Mouse (Mus musculus): ENCODE results near the gene Vps37c.

GRCm38 (mm10) chr19:10739916-10740315, 51.4 kb downstream of the Vps37c start:
- TF ChIP-seq POLR2A (IDR thresholded peaks at IDR 0.05; ENCODE audit: insufficient read length, low read depth) = no peak
- no peak for TF ChIP-seq CEBPB (IDR thresholded peaks at IDR 0.05; ENCODE audit: insufficient read depth, poor library complexity, severe bottlenecking)
- no peak for TF ChIP-seq TCF12 (IDR thresholded peaks at IDR 0.05; ENCODE audit: insufficient read depth, poor library complexity, severe bottlenecking)
- TF ChIP-seq REST (IDR thresholded peaks at IDR 0.05; ENCODE audit: insufficient read depth, insufficient read length) = no peak
- TF ChIP-seq MYOD1 (IDR thresholded peaks at IDR 0.05; ENCODE audit: control insufficient read depth in 1 of 3, insufficient read length in 2 of 3, low read depth in 2 of 3) = no peak
- TF ChIP-seq E2F4 (IDR thresholded peaks at IDR 0.05; ENCODE audit: insufficient read depth) = no peak
- no peak for TF ChIP-seq MYOG (IDR thresholded peaks at IDR 0.05; ENCODE audit: control insufficient read depth in 1 of 3, insufficient read depth in 1 of 3, insufficient read length in 2 of 3, low read depth in 2 of 3)
